Mouse (Mus musculus) kidney, postnatal 0 days (tissue): ENCODE measurements around the gene Mrtfa. TPM values are rescaled to one million over a fixed set of nuclear protein-coding genes. Genes with fewer than 3 reads are reported as not detected.

Experiments used
- ATAC-seq: fragments of 200-750 bp; cut with Nextera tagmentation; replicated peaks from 2 replicates; pipeline ENCODE4 v1.8.0; 2017; ENCODE audit warnings: low read depth, moderate number of reproducible peaks, moderate TSS enrichment, moderate library complexity; ENCODE audit not compliant: low FRiP score
- DNase-seq: peaks from one replicate; pipeline ENCODE4 v3.0.0-alpha.2; 2016; ENCODE audit warnings: low spot score
- H3K27ac ChIP-seq: fragments of 300-500 bp; sonication (generic); 2 replicates; pipeline ENCODE4 v1.5.1; 2014; ENCODE audit warnings: mild to moderate bottlenecking
- H3K27me3 ChIP-seq: fragments of 300-500 bp; sonication (generic); 2 replicates; pipeline ENCODE4 v1.6.1; 2014; ENCODE audit warnings: low read length, mixed read lengths; ENCODE audit not compliant: insufficient read depth
- H3K36me3 ChIP-seq: fragments of 300-500 bp; sonication (generic); 2 replicates; pipeline ENCODE4 v1.6.1; 2014; ENCODE audit warnings: low read length, mixed read lengths; ENCODE audit not compliant: insufficient read depth
- H3K4me1 ChIP-seq: fragments of 300-500 bp; sonication (generic); replicated peaks from 2 replicates; pipeline ENCODE4 v1.6.1; 2014; ENCODE audit warnings: antibody characterized with exemption, low read length, mixed read lengths; ENCODE audit not compliant: insufficient read depth
- H3K4me2 ChIP-seq: fragments of 300-500 bp; sonication (generic); 2 replicates; pipeline ENCODE4 v1.6.1; 2014; ENCODE audit warnings: mild to moderate bottlenecking, low read length, moderate library complexity, mixed read lengths
- H3K4me3 ChIP-seq: fragments of 300-500 bp; sonication (generic); replicated peaks from 2 replicates; pipeline ENCODE4 v1.5.1; 2014; ENCODE audit warnings: low read depth, low read length
- H3K9ac ChIP-seq: fragments of 300-500 bp; sonication (generic); 2 replicates; pipeline ENCODE4 v1.6.1; 2014; ENCODE audit warnings: low read depth, low read length
- H3K9me3 ChIP-seq: fragments of 300-500 bp; sonication (generic); replicated peaks from 2 replicates; pipeline ENCODE4 v1.6.1; 2016; ENCODE audit warnings: low read length, inconsistent platforms, mixed read lengths
- CTCF ChIP-seq: IDR thresholded peaks from 2 replicates; pipeline ENCODE4 v1.5.1; 2016; ENCODE audit warnings: antibody characterized with exemption, low read depth, mild to moderate bottlenecking, moderate library complexity
- WGBS: fragments of 180-500 bp; shearing (Covaris S2); extraction: QIAGEN DNeasy Blood & Tissue Kit; methylation state at CpG from one replicate; pipeline ENCODE4 v1.1.7; 2014; 5-methylcytosine and 5-hydroxymethylcytosine counted together
- polyA plus RNA-seq: library from polyadenylated mRNA; unstranded; fragments of >200 nt; fragmentation: Nextera tagmentation; extraction: Ambion mirVana; gene quantifications from 2 replicates; pipeline ENCODE4 v1.2.1, GENCODE M21; 2015

The Mrtfa gene
- polyA plus RNA-seq, 1 experiment from 2014 or later, result 14.1 TPM

- Histone ChIP-seq H3K27ac (no peak overlapping the region), H3K9ac (no peak overlapping the region), H3K9me3 (no peaks in the 10 kb centered on the region), H3K4me3 (no peak overlapping the region), H3K4me2 (no peak overlapping the region), H3K27me3 (no peaks in the 10 kb centered on the region), H3K4me1 (0 out of 2 replicates have a peak, but pooled peaks cover 4% of the 10 kb centered on the region), H3K36me3 (no peaks in the 10 kb centered on the region)
- ATAC-seq (no peak), DNase-seq (no peak)
- 74% methylated on average over 7 of the region's 7 CpGs for WGBS
- no peak for TF ChIP-seq CTCF
Observed at GRCm38 (mm10) chr15:81231325-81231724, 40.8 kb upstream of the Mrtfa start.

GRCm38 (mm10) chr15:81229791-81230190 lies 39.2 kb upstream of the Mrtfa start:
- Histone ChIP-seq H3K4me3 (no peak overlapping the region), H3K36me3 (no peaks in the 10 kb centered on the region), H3K4me1 (no peaks in the 10 kb centered on the region), H3K4me2 (no peak overlapping the region), H3K9me3 (no peaks in the 10 kb centered on the region), H3K27me3 (no peaks in the 10 kb centered on the region), H3K9ac (no peak overlapping the region), H3K27ac (no peak overlapping the region)
- WGBS, result 57% methylated on average over 3 of the region's 3 CpGs
- DNase-seq, result no peak
- no peak for TF ChIP-seq CTCF
- ATAC-seq, result no peak

GRCm38 (mm10) chr15:81228258-81228657 lies 37.7 kb upstream of the Mrtfa start:
- DNase-seq (no peak), ATAC-seq (no peak)
- H3K27me3 ChIP-seq, result no peaks in the 10 kb centered on the region
- no peak overlapping the region for H3K4me3 ChIP-seq
- no peaks in the 10 kb centered on the region for H3K9me3 ChIP-seq
- no peak for TF ChIP-seq CTCF
- H3K4me1 ChIP-seq, result no peaks in the 10 kb centered on the region
- 93% methylated on average over 3 of the region's 3 CpGs for WGBS
- no peak overlapping the region for H3K9ac ChIP-seq
- no peaks in the 10 kb centered on the region for H3K36me3 ChIP-seq
- no peak overlapping the region for H3K27ac ChIP-seq
- no peak overlapping the region for H3K4me2 ChIP-seq

DNA sequence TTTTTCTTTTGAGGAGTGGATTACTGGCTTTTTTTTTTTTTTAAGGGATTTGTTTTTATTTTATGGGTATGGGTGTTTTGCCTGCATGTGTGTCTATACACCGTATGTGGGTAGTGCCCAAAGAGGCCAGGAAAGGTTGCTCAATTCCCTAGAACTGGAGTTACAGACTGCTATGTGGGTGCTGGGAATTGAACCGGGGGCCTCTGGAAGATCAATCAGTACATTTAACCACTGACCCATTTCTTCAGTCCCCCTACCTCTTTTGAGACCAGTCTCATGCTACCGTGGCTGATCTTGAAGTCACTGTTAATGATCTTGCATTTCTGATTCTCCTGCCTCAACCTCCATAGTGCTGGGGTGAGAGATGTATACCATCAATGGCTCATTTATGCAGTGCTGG lies 36.7 kb upstream of the Mrtfa start:
- Histone ChIP-seq H3K4me2 (no peak overlapping the region), H3K4me1 (no peaks in the 10 kb centered on the region), H3K9ac (no peak overlapping the region), H3K36me3 (no peaks in the 10 kb centered on the region), H3K9me3 (no peaks in the 10 kb centered on the region), H3K27me3 (no peaks in the 10 kb centered on the region), H3K4me3 (no peak overlapping the region), H3K27ac (no peak overlapping the region)
- TF ChIP-seq CTCF, result no peak
- ATAC-seq (no peak), DNase-seq (no peak)
- 85% methylated on average over 3 of the region's 3 CpGs for WGBS

DNA sequence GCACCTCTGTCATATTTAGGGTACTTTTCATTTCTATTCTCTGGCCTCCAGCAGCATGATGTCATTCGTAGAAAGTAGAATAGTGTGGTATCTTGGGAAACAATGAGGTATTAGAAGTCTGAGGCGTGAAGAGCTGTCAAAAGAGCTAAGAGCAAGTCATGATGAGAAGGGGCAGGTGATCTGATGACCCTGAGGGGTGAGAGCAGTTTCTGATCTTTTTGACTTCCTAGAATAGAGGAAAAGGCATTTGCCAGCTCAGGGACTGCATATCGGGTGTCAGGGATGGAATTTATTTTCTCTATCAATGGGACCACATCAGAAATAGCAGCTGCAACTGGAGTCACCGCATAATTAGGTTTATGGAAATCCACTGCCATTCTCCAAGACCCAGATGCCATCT lies 36.2 kb upstream of the Mrtfa start:
- no peaks in the 10 kb centered on the region for H3K27me3 ChIP-seq
- H3K9ac ChIP-seq, result no peak overlapping the region
- H3K36me3 ChIP-seq, result no peaks in the 10 kb centered on the region
- no peaks in the 10 kb centered on the region for H3K4me1 ChIP-seq
- H3K27ac ChIP-seq, result no peak overlapping the region
- DNase-seq, result no peak
- no peaks in the 10 kb centered on the region for H3K9me3 ChIP-seq
- H3K4me3 ChIP-seq, result no peak overlapping the region
- WGBS, result 76% methylated on average over 4 of the region's 4 CpGs
- H3K4me2 ChIP-seq, result no peak overlapping the region
- ATAC-seq, result no peak
- TF ChIP-seq CTCF, result no peak

GRCm38 (mm10) chr15:81225732-81226131 lies 35.2 kb upstream of the Mrtfa start:
- no peak for DNase-seq
- Histone ChIP-seq H3K36me3 (no peaks in the 10 kb centered on the region), H3K9me3 (no peaks in the 10 kb centered on the region), H3K9ac (no peak overlapping the region), H3K4me2 (no peak overlapping the region), H3K4me3 (no peak overlapping the region), H3K27ac (no peak overlapping the region), H3K4me1 (no peaks in the 10 kb centered on the region), H3K27me3 (no peaks in the 10 kb centered on the region)
- WGBS, result 61% methylated on average over 6 of the region's 6 CpGs
- no peak for ATAC-seq
- TF ChIP-seq CTCF, result no peak

- ATAC-seq (no peak), DNase-seq (no peak)
- H3K4me3 ChIP-seq, result no peak overlapping the region
- H3K4me1 ChIP-seq, result no peaks in the 10 kb centered on the region
- TF ChIP-seq CTCF, result no peak
- H3K27ac ChIP-seq, result no peak overlapping the region
- no peak overlapping the region for H3K4me2 ChIP-seq
- H3K9ac ChIP-seq, result no peak overlapping the region
- H3K9me3 ChIP-seq, result no peaks in the 10 kb centered on the region
- no peaks in the 10 kb centered on the region for H3K27me3 ChIP-seq
- WGBS, result 84% methylated on average over 10 of the region's 10 CpGs
- no peaks in the 10 kb centered on the region for H3K36me3 ChIP-seq
Observed at GRCm38 (mm10) chr15:81225016-81225415, 34.5 kb upstream of the Mrtfa start.
